Mouse (Mus musculus): ENCODE results near the gene Rfx8.

DNA sequence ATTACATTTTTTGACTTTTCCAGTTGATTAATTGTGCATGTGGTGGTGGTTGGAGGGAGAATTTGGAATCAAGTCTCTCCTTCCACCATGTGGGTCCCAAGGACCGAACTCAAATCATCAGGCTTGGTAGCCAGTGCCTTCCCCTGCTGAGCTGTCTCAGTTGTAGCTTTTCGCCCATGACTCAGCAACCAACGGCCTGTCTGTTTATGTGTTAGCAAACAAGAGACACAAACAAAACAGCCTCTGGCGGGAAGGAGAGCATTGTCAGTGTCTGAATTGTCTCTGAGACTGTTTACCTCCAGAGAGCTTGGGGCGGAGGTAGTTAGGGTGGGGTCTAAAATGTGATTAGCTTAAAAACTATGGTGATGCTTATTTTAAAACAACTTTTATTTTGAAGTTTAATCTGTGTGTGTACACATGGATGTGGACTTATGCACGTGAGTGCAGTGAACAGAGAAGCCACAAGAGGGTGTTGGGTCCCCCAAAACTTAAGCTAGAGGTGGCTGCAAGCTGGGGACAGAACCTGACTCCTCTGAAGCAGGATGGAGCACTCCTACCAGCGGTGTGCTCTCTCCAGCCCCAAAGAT lies 56.7 kb downstream of the Rfx8 start:
- TF ChIP-seq POLR2A (IDR thresholded peaks at IDR 0.05; ENCODE audit: extremely low read depth, insufficient read depth, low read length), result no peak
- TF ChIP-seq CTCF (IDR thresholded peaks at IDR 0.05; ENCODE audit: low read depth, low read length), result no peak

Measured in liver, adult 2 months (tissue).